Mouse (Mus musculus): ENCODE data around the gene Olfr339.

- TF ChIP-seq GATA1 (IDR thresholded peaks at IDR 0.05; ENCODE audit: borderline replicate concordance, low read length) = no peak
- no peak for TF ChIP-seq FLI1 (IDR thresholded peaks at IDR 0.05; ENCODE audit: low read length)
Measured at GRCm38 (mm10) chr2:36473634-36474033, 54.9 kb downstream of the Olfr339 start.
